ENCODE assay signal across 12 mouse cellular contexts in the genomic region with DNA sequence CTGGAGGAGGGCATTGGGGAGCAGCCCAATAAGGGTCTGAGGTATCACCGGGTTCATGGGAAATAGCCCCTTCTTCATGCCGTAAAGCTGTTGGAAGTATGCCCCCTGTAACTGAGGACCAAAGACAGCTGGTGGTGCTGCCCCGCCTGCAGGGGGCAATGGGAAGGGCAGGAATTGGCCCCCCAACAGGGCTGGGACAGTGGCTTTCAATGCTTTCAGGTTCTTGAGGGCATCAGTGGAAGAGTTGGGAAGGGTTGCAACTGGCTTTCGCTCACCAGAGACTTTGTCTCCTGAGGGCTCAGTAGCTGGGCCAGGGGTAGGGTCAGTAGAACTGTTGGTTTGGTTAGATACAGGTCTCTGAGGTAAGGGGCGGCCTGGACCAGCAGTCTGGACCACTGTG. TPM values are rescaled to one million over a fixed set of nuclear protein-coding genes. Genes with fewer than 3 reads are reported as not detected.
A peak's percentile ranks its signal among the peaks of the same experiment; 100 is the strongest.
DNase-seq lines count a peak whose midpoint lies in the region; ATAC-seq and TF ChIP-seq lines count a peak whose summit lies in the region.
"Had no signal": no experiment of that assay in that cellular context is flagged by ENCODE, and none has a peak within 500 bp of the region (broad histone marks: within the 10 kb centered on the region; RNA-seq: fewer than 3 reads in every experiment).

No protein-coding gene starts in this region.

- H3K4me1 ChIP-seq in heart, embryonic 16.5 days (ENCODE audit: control insufficient read depth, insufficient read depth, low read length), result peaks cover 16% of the 10 kb centered on the region
- no peaks in the 10 kb centered on the region for H3K4me1 ChIP-seq in heart, adult 2 months (ENCODE audit: control insufficient read depth, insufficient read depth, low read length)
- H3K4me1 ChIP-seq in cortical plate, adult 2 months (ENCODE audit: control insufficient read depth, insufficient read depth, low read length), result peaks cover 3% of the 10 kb centered on the region; the same call in 1 of the 2 replicates
- peaks cover 39% of the 10 kb centered on the region for H3K4me1 ChIP-seq in forebrain, postnatal 0 days (ENCODE audit: insufficient read depth)
- H3K4me1 ChIP-seq in liver, embryonic 15.5 days (replicated peaks), result peaks cover 79% of the 10 kb centered on the region

- H3K4me2 ChIP-seq in heart, embryonic 16.5 days (ENCODE audit: low read depth, low read length), result peak overlapping the region; percentile 55
- H3K4me2 ChIP-seq in forebrain, postnatal 0 days (ENCODE audit: low read depth), result peak overlapping the region; percentile 39
- H3K4me2 ChIP-seq in liver, embryonic 15.5 days, result peak overlapping the region; percentile 83

- H3K4me3 ChIP-seq in heart, embryonic 16.5 days (ENCODE audit: low read length), result peak overlapping the region; percentile 10; the same call in 1 of the 2 replicates
- H3K4me3 ChIP-seq in heart, adult 2 months, result no peak overlapping the region
- no peak overlapping the region for H3K4me3 ChIP-seq in cortical plate, adult 2 months (ENCODE audit: insufficient read depth, low read length)
- H3K4me3 ChIP-seq in forebrain, postnatal 0 days (ENCODE audit: low read depth, low read length), result no peak overlapping the region
- H3K4me3 ChIP-seq in liver, embryonic 15.5 days (replicated peaks), result peak overlapping the region; percentile 68
- H3K4me3 ChIP-seq: gastrocnemius, adult 2 months; lung, embryonic 15.5 days had no signal

- no peak for TF ChIP-seq CTCF in heart, adult 2 months (IDR thresholded peaks at IDR 0.05)
- no peak for TF ChIP-seq CTCF in cortical plate, adult 2 months (IDR thresholded peaks at IDR 0.05; ENCODE audit: extremely low read depth, insufficient read depth, low read length)
- TF ChIP-seq CTCF in forebrain, postnatal 0 days (IDR thresholded peaks at IDR 0.05; ENCODE audit: low read depth), result no peak

- no peak for ATAC-seq in heart, embryonic 16.5 days (replicated peaks; ENCODE audit: extremely low read depth, insufficient read depth, low FRiP score)
- ATAC-seq in forebrain, postnatal 0 days, result no peak
- peak; percentile 42 for ATAC-seq in liver, embryonic 15.5 days (ENCODE audit: insufficient read depth)

- WGBS in heart, embryonic 16.5 days, result 80% methylated on average over 5 of the region's 5 CpGs
- WGBS in heart, adult 2 months, result 84% methylated on average over 5 of the region's 5 CpGs
- WGBS in forebrain, postnatal 0 days, result 76% methylated on average over 5 of the region's 5 CpGs
- WGBS in liver, embryonic 15.5 days (ENCODE audit: insufficient replicate concordance), result 53% methylated on average over 5 of the region's 5 CpGs

- no peak for TF ChIP-seq EP300 in heart, adult 2 months (IDR thresholded peaks at IDR 0.05; ENCODE audit: insufficient read depth, low read depth, low read length)

- intact Hi-C loops in heart, adult 2 months (cut with DNase I), result no loop called here
- intact Hi-C loops in gastrocnemius, postnatal 14 days (cut with DNase I; ENCODE audit: low total_unique reads), result no loop called here

- no peak for TF ChIP-seq POLR2A in heart, adult 2 months (IDR thresholded peaks at IDR 0.05; ENCODE audit: insufficient read depth, low read depth, low read length)
- no peak for TF ChIP-seq POLR2A in cortical plate, adult 2 months (IDR thresholded peaks at IDR 0.05; ENCODE audit: extremely low read depth, insufficient read depth, low read length)

- no peak for DNase-seq in heart, adult 2 months
- DNase-seq in forebrain, postnatal 0 days, result no peak
- DNase-seq in gastrocnemius, postnatal 14 days, result no peak
- no peak for DNase-seq in frontal cortex, adult 2 months (ENCODE audit: extremely low spot score in 1 of 2, low spot score in 1 of 2)
- DNase-seq in adrenal gland, postnatal 10 days, result no peak
- DNase-seq: gastrocnemius, adult 2 months; kidney, postnatal 10 days; spleen, adult 18-20 months had no signal

- peaks cover 3% of the 10 kb centered on the region; the same call in 1 of the 2 replicates for H3K27me3 ChIP-seq in heart, embryonic 16.5 days (ENCODE audit: control insufficient read depth, insufficient read depth, low read length)
- peaks cover 2% of the 10 kb centered on the region; the same call in 1 of the 2 replicates for H3K27me3 ChIP-seq in heart, adult 2 months (ENCODE audit: control insufficient read depth, insufficient read depth, low read length)
- H3K27me3 ChIP-seq in forebrain, postnatal 0 days (ENCODE audit: insufficient read depth, low read length), result no peaks in the 10 kb centered on the region
- no peaks in the 10 kb centered on the region; the same call in 1 of the 2 replicates for H3K27me3 ChIP-seq in liver, embryonic 15.5 days
- H3K27me3 ChIP-seq: lung, embryonic 15.5 days had no signal

- H3K36me3 ChIP-seq in heart, embryonic 16.5 days (ENCODE audit: control insufficient read depth, insufficient read depth), result no peaks in the 10 kb centered on the region
- no peaks in the 10 kb centered on the region for H3K36me3 ChIP-seq in heart, adult 2 months (ENCODE audit: control insufficient read depth, insufficient read depth, low read length)
- H3K36me3 ChIP-seq in forebrain, postnatal 0 days (ENCODE audit: insufficient read depth), result peaks cover 65% of the 10 kb centered on the region
- H3K36me3 ChIP-seq in liver, embryonic 15.5 days (replicated peaks), result no peaks in the 10 kb centered on the region
- H3K36me3 ChIP-seq: lung, embryonic 15.5 days had no signal

- H3K27ac ChIP-seq in heart, embryonic 16.5 days (ENCODE audit: low read length), result no peak overlapping the region
- H3K27ac ChIP-seq in heart, adult 2 months, result no peak overlapping the region
- 0 out of 2 replicates have a peak overlapping the region, but pooled peaks have one; percentile 31 for H3K27ac ChIP-seq in cortical plate, adult 2 months (ENCODE audit: insufficient read depth, low read length)
- peak overlapping the region; percentile 67 for H3K27ac ChIP-seq in forebrain, postnatal 0 days (ENCODE audit: low read depth, low read length)
- peak overlapping the region; percentile 87 for H3K27ac ChIP-seq in liver, embryonic 15.5 days (replicated peaks)
- H3K27ac ChIP-seq: gastrocnemius, adult 2 months; lung, embryonic 15.5 days had no signal

- no peak overlapping the region for H3K9ac ChIP-seq in heart, embryonic 16.5 days (ENCODE audit: low read length)
- no peak overlapping the region for H3K9ac ChIP-seq in heart, adult 2 months (ENCODE audit: low read depth, low read length)
- peak overlapping the region; percentile 25; the same call in 1 of the 2 replicates for H3K9ac ChIP-seq in forebrain, postnatal 0 days
- H3K9ac ChIP-seq in liver, embryonic 15.5 days, result peak overlapping the region; percentile 75
- H3K9ac ChIP-seq: lung, embryonic 15.5 days had no signal

- H3K9me3 ChIP-seq in heart, embryonic 16.5 days (replicated peaks; ENCODE audit: control insufficient read depth, low read length), result no peaks in the 10 kb centered on the region
- no peaks in the 10 kb centered on the region for H3K9me3 ChIP-seq in forebrain, postnatal 0 days (ENCODE audit: low read length)
- H3K9me3 ChIP-seq in liver, embryonic 15.5 days (replicated peaks), result no peaks in the 10 kb centered on the region
- H3K9me3 ChIP-seq: lung, embryonic 15.5 days had no signal

- no peaks in the 10 kb centered on the region for H3K79me2 ChIP-seq in heart, adult 2 months (replicated peaks; ENCODE audit: control insufficient read depth, insufficient read depth, low read length)

RNA-seq across cellular contexts. Expression of a gene that starts 29.0 kb away (rescaled TPM):
- 2.5 and 3.0 TPM in 2 replicates for polyA plus RNA-seq in heart, embryonic 16.5 days (2015; fragmentation: Nextera tagmentation; extraction: Ambion mirVana)
- total RNA-seq in heart, adult 2 months (2021), result 1 to 10 TPM; 3.9 to 4.1 TPM
- 1.1 and 1.3 TPM in 2 replicates for polyA plus RNA-seq in heart, adult 2 months (2012; rRNA removed)
- 13.0 and 13.1 TPM in 2 replicates for polyA plus RNA-seq in cortical plate, adult 2 months (2012; rRNA removed)
- 8.9 and 11.1 TPM in 2 replicates for total RNA-seq in forebrain, postnatal 0 days (2014; rRNA removed)
- 2.7 and 7.5 TPM in 2 replicates for polyA plus RNA-seq in forebrain, postnatal 0 days (2015; fragmentation: Nextera tagmentation; extraction: Ambion mirVana)
- polyA plus RNA-seq in liver, embryonic 15.5 days (2015; fragmentation: Nextera tagmentation; extraction: Ambion mirVana), result 1.2 and 1.6 TPM in 2 replicates
- total RNA-seq in gastrocnemius, postnatal 14 days (2021), result 1 to 10 TPM; 2.6 to 3.1 TPM
- polyA plus RNA-seq in frontal cortex, adult 2 months (2012; rRNA removed), result 13.4 and 15.0 TPM in 2 replicates
- 1 to 10 TPM; 5.2 to 9.9 TPM for total RNA-seq in adrenal gland, postnatal 10 days (2021)

RNA-seq across cellular contexts. Expression of a gene that starts 31.5 kb away (rescaled TPM):
- polyA plus RNA-seq in heart, embryonic 16.5 days (2015; fragmentation: Nextera tagmentation; extraction: Ambion mirVana), result 16.1 and 16.9 TPM in 2 replicates
- 10 to 100 TPM; 10.7 to 13.4 TPM for total RNA-seq in heart, adult 2 months (2021)
- polyA plus RNA-seq in heart, adult 2 months (2012; rRNA removed), result 8.2 and 9.7 TPM in 2 replicates
- 13.8 and 14.5 TPM in 2 replicates for polyA plus RNA-seq in cortical plate, adult 2 months (2012; rRNA removed)
- total RNA-seq in forebrain, postnatal 0 days (2014; rRNA removed), result 49.0 and 55.2 TPM in 2 replicates
- 47.2 and 48.0 TPM in 2 replicates for polyA plus RNA-seq in forebrain, postnatal 0 days (2015; fragmentation: Nextera tagmentation; extraction: Ambion mirVana)
- polyA plus RNA-seq in liver, embryonic 15.5 days (2015; fragmentation: Nextera tagmentation; extraction: Ambion mirVana), result 4.4 and 6.2 TPM in 2 replicates
- 10 to 100 TPM; 11.1 to 12.3 TPM for total RNA-seq in gastrocnemius, postnatal 14 days (2021)
- 14.4 and 15.5 TPM in 2 replicates for polyA plus RNA-seq in frontal cortex, adult 2 months (2012; rRNA removed)
- total RNA-seq in adrenal gland, postnatal 10 days (2021), result 10 to 100 TPM; 13.2 to 17.5 TPM

RNA-seq across cellular contexts. Expression of a gene that starts 43.3 kb away (rescaled TPM):
- 10.4 and 14.2 TPM in 2 replicates for polyA plus RNA-seq in heart, embryonic 16.5 days (2015; fragmentation: Nextera tagmentation; extraction: Ambion mirVana)
- 1 to 10 TPM; 5.3 to 5.6 TPM for total RNA-seq in heart, adult 2 months (2021)
- polyA plus RNA-seq in heart, adult 2 months (2012; rRNA removed), result 8.2 and 10.2 TPM in 2 replicates
- 14.7 and 15.4 TPM in 2 replicates for polyA plus RNA-seq in cortical plate, adult 2 months (2012; rRNA removed)
- total RNA-seq in forebrain, postnatal 0 days (2014; rRNA removed), result 11.3 and 12.8 TPM in 2 replicates
- 4.2 and 5.5 TPM in 2 replicates for polyA plus RNA-seq in forebrain, postnatal 0 days (2015; fragmentation: Nextera tagmentation; extraction: Ambion mirVana)
- 16.3 and 17.4 TPM in 2 replicates for polyA plus RNA-seq in liver, embryonic 15.5 days (2015; fragmentation: Nextera tagmentation; extraction: Ambion mirVana)
- 1 to 10 TPM; 4.1 to 7.0 TPM for total RNA-seq in gastrocnemius, postnatal 14 days (2021)
- polyA plus RNA-seq in frontal cortex, adult 2 months (2012; rRNA removed), result 15.5 and 18.3 TPM in 2 replicates
- total RNA-seq in adrenal gland, postnatal 10 days (2021), result 10 to 100 TPM; 20.0 to 31.3 TPM

RNA-seq across cellular contexts. Expression of a gene that starts 47.9 kb away (rescaled TPM):
- 63.3 and 68.1 TPM in 2 replicates for polyA plus RNA-seq in heart, embryonic 16.5 days (2015; fragmentation: Nextera tagmentation; extraction: Ambion mirVana)
- total RNA-seq in heart, adult 2 months (2021), result 10 to 100 TPM; 25.9 to 28.9 TPM
- 10.1 and 19.6 TPM in 2 replicates for polyA plus RNA-seq in heart, adult 2 months (2012; rRNA removed)
- 35.3 and 38.6 TPM in 2 replicates for polyA plus RNA-seq in cortical plate, adult 2 months (2012; rRNA removed)
- 24.2 and 36.8 TPM in 2 replicates for total RNA-seq in forebrain, postnatal 0 days (2014; rRNA removed)
- 47.9 and 51.3 TPM in 2 replicates for polyA plus RNA-seq in forebrain, postnatal 0 days (2015; fragmentation: Nextera tagmentation; extraction: Ambion mirVana)
- polyA plus RNA-seq in liver, embryonic 15.5 days (2015; fragmentation: Nextera tagmentation; extraction: Ambion mirVana), result 34.0 and 34.6 TPM in 2 replicates
- 10 to 100 TPM; 17.8 to 19.0 TPM for total RNA-seq in gastrocnemius, postnatal 14 days (2021)
- polyA plus RNA-seq in frontal cortex, adult 2 months (2012; rRNA removed), result 36.5 and 37.2 TPM in 2 replicates
- total RNA-seq in adrenal gland, postnatal 10 days (2021), result 10 to 100 TPM; 32.9 to 38.1 TPM

RNA-seq across cellular contexts. Expression of a gene that starts 53.6 kb away (rescaled TPM):
- 0.09 and 0.25 TPM in 2 replicates for polyA plus RNA-seq in heart, embryonic 16.5 days (2015; fragmentation: Nextera tagmentation; extraction: Ambion mirVana)
- total RNA-seq in heart, adult 2 months (2021), result under 1 TPM in 1 of 2 experiments, not detected in 1; 0.23 TPM
- 0.25 and 0.32 TPM in 2 replicates for polyA plus RNA-seq in heart, adult 2 months (2012; rRNA removed)
- polyA plus RNA-seq in cortical plate, adult 2 months (2012; rRNA removed), result 244 and 247 TPM in 2 replicates
- total RNA-seq in forebrain, postnatal 0 days (2014; rRNA removed), result 156 and 160 TPM in 2 replicates
- 47.4 and 55.3 TPM in 2 replicates for polyA plus RNA-seq in forebrain, postnatal 0 days (2015; fragmentation: Nextera tagmentation; extraction: Ambion mirVana)
- polyA plus RNA-seq in liver, embryonic 15.5 days (2015; fragmentation: Nextera tagmentation; extraction: Ambion mirVana), result 0.02 TPM in 1 of 2 replicates, not detected in the other
- total RNA-seq in gastrocnemius, postnatal 14 days (2021), result under 1 TPM; 0.42 to 0.62 TPM
- polyA plus RNA-seq in frontal cortex, adult 2 months (2012; rRNA removed), result 228 and 231 TPM in 2 replicates
- total RNA-seq in adrenal gland, postnatal 10 days (2021), result 1 to 10 TPM; 4.3 to 7.5 TPM

Comparison
In these comparisons a context has a peak if more than half of its experiments do, and no peak if none do; other contexts are left out.
1. H3K4me3 ChIP-seq: peak in heart, embryonic 16.5 days (single experiment) and liver, embryonic 15.5 days (single experiment); none in heart, adult 2 months (single experiment), cortical plate, adult 2 months (single experiment) and forebrain, postnatal 0 days (single experiment).
2. H3K27ac ChIP-seq: peak in cortical plate, adult 2 months (single experiment), forebrain, postnatal 0 days (single experiment) and liver, embryonic 15.5 days (single experiment); none in heart, embryonic 16.5 days (single experiment) and heart, adult 2 months (single experiment).
3. H3K9ac ChIP-seq: peak in forebrain, postnatal 0 days (single experiment) and liver, embryonic 15.5 days (single experiment); none in heart, embryonic 16.5 days (single experiment) and heart, adult 2 months (single experiment).
4. Peak in every context shown above with its lines, with median percentiles within 50 percentile points of each other: H3K4me2 ChIP-seq.